Mouse (Mus musculus): ENCODE measurements around the gene E2f8.

Gene E2f8

GRCm38 (mm10) chr7:48859362-48859761 is 22.0 kb downstream of the E2f8 start:
- in situ Hi-C loops (cut with MboI, MseI) = no loop called here

- in situ Hi-C loops (cut with MboI, MseI) = no loop called here
Observed at GRCm38 (mm10) chr7:48858257-48858656, 23.1 kb downstream of the E2f8 start.

- in situ Hi-C loops (cut with MboI, MseI) = no loop called here
Observed at GRCm38 (mm10) chr7:48855461-48855860, 25.9 kb downstream of the E2f8 start.

GRCm38 (mm10) chr7:48853496-48853895 is 27.9 kb downstream of the E2f8 start:
- in situ Hi-C loops (cut with MboI, MseI) = no loop called here

DNA sequence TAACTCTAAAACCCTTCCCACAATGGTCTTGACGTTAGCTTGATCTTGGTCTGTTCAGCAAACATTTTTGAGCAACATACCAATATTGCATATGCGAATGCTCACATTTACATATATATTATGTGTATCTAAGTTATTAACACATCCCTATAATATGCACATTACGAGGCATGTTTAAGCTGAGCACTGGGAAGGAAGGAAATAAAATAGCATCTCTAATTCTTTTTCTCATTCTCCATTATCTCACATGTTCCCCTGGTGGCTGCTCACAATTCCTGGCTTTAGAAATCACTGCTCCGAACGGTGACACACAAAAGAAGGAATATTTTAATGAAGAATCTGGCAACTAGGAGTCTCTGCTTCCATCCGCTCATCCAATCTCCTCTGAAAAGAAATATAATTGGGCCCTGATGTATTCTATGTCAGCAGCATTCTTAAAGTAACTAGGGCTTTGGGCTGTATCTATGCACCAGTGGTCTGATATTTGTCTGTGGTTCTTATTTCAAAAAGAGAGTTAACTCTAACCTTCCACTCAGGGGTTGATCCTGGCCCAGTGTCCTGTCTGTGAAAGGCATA is 29.8 kb downstream of the E2f8 start:
- in situ Hi-C loops (cut with MboI, MseI) = no loop called here

DNA sequence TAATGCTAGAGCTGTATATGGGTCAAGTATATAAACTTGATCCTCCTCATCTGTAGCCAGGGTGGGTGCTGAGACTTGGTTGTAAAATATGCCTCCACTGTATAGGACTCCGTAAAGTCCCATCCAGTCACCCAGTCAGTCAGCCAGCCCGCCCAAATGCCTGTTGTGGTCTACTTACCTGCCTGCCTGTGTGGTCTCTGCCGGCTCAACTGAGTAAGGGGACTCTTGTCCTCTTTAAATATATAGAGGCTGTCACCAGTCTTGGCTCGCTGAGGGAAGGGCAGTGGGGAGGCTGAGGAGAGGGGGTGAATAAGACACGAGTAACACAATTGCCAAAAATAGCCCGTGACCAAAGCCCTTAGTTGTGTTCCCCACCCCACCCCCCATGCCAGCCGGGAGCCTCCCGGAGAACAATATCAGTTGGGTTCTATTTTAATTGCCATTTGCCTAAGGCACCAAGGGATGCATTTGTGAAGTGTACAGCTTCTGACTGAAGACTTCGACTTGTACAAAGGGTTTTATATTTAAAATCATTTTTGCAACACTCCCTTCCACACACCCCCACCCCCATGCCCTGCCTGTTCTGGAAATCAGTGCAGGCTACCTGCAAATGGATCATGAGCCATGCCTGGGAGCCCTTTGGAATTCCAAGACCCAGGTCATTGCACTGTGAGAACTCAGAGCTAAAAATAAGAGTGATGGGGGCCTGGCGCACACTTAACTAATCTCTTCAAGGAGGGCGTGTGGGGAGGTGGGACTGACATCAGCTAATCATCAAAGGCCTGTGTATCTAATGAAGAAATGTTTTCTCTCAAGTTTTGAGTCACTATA is 33.4 kb downstream of the E2f8 start, which contains the start of gene Csrp3:
Gene Csrp3, minus strand, starts transcription at position 214 of the 831 bp plus-strand sequence.
- in situ Hi-C loops (cut with MboI, MseI) = no loop called here

GRCm38 (mm10) chr7:48846755-48847154 is 34.6 kb downstream of the E2f8 start:
- in situ Hi-C loops (cut with MboI, MseI) = no loop called here

- in situ Hi-C loops (cut with MboI, MseI) = no loop called here
Observed at GRCm38 (mm10) chr7:48845213-48845973, 36.0 kb downstream of the E2f8 start.

DNA sequence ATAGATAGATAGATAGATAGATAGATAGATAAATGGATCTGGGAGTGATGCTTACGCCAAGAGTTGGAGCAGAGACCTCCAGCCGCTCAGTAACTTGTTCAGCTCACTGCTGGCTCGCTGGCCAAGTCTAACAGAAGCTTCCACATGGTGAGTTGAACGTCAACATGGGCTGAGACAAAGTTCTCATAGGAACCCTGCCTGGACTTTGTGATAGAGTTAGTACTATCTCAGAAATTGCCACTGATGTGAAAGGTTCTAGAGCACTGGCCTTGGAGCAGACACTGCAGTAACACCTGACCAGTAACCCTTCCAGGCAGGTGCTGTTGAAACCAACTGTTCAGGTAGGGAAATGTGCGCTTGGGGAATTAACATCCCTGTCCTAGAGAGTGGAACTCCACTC is 37.9 kb downstream of the E2f8 start:
- in situ Hi-C loops (cut with MboI, MseI) = no loop called here

GRCm38 (mm10) chr7:48842353-48842752 is 39.0 kb downstream of the E2f8 start:
- in situ Hi-C loops (cut with MboI, MseI) = no loop called here

DNA sequence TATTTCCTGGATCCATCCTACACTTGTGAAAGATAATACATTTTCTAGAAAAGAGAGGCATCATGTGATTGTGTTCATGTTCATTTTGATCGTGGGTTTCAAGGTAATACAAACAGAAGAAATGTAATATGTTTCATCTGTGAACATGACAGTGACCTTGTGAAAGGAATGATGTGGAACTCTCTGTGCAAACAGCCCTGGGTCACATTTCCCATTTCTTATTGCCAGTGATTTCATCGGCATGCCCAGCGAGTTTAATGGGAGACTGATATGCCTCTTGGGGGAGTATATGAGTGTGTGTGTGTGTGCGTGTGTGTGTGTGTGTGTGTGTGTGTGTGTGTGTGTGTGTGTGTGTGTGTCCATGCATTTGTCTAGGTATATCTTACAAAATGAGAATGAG is 39.9 kb downstream of the E2f8 start:
- in situ Hi-C loops (cut with MboI, MseI) = no loop called here

DNA sequence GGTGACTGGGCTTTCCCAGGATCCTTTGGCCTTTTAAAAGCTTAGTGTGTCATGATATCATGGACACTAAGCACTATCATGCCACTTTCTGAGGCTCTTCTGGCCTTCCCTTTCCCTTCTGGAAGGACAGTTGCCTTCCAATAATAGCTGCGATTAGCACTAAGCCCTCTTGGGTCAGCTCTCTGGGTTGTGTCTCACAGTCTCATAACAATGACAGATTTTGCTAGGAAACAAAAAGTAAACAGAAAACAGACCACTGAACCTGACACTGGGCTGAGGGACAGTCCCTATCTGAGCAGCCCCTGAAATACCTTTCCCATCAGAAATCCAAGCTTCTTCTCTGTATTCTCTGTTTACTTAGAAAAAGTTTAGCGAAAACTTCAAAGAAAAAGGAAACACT is 40.9 kb downstream of the E2f8 start:
- in situ Hi-C loops (cut with MboI, MseI) = no loop called here

GRCm38 (mm10) chr7:48838434-48838833 is 43.0 kb downstream of the E2f8 start:
- in situ Hi-C loops (cut with MboI, MseI) = no loop called here

DNA sequence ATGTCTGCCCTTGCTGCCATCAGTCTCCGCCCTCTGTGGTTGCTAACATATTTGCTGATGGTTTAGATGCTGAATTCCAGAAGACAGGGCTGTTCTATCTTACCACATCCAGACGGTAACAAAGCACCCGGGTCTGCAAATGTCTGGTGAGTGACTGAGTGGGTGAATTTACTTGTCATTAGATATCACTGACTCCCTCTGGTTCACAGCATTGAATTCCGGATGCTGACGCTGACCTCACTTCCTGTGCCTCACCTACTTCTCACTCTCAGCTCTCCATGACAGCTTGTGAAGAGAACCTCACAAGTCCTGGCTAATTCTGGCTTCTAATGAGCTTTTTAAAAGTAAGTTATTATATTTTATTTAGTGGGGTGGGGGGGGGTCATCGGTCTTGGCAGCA is 44.4 kb downstream of the E2f8 start:
- in situ Hi-C loops (cut with MboI, MseI) = no loop called here

- in situ Hi-C loops (cut with MboI, MseI) = no loop called here
Observed at GRCm38 (mm10) chr7:48834989-48835626, 46.3 kb downstream of the E2f8 start.

GRCm38 (mm10) chr7:48834371-48834970 is 46.9 kb downstream of the E2f8 start:
- in situ Hi-C loops (cut with MboI, MseI) = no loop called here

- in situ Hi-C loops (cut with MboI, MseI) = no loop called here
Observed at GRCm38 (mm10) chr7:48832735-48833134, 48.7 kb downstream of the E2f8 start.

DNA sequence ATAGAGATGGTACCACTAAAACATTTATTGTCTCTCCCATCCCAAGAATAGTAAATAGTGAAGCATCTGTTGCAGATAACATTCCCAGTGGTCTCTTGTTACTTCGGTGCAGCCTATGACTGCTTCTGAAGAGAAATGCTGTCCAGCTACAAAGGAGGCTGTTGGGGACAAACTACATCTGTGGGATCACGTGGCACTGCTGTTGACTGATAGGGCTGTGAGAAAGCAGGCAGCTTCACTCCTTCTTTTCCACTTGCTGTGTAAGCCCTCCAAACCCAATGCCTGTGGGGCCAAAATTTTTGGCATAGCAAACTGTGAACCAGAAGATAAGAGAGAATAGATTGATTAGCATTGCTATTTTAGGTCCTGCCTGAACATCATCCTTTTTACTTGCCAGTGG is 51.0 kb downstream of the E2f8 start:
- in situ Hi-C loops (cut with MboI, MseI) = no loop called here

DNA sequence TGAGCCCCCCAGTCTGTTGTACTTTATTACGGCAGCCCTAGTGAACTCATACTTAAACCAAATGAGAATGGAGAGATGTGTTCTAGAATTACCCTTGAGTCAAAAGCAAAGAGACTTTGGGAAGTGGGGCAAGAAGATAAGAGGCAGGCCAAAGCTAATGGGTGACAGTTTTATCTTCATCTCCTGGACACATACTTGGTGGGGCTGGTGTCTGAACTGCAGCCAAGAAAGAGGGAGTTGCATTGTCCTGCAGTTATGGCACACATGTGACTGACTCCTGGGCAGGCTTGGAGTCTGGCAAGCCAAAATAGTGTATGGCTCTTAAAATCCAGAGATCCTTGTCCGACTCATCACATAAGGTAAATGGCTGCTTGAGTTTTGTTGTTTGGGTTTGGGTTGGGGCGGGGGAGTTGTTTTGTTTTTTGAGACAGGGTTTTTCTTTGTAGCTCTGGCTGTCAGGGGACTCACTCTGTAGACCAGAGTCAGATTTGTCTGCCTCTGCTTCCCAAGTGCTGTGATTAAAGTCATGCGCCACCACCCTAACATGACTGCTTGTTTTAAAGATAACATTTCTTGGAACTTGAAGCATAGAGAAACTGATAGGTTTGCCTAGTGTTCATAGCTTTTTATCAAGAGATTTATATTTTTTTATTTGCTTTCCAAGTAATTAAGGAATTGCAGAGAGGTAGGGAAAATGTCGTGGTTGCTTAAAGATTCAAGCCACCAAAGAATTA is 52.1 kb downstream of the E2f8 start:
- in situ Hi-C loops (cut with MboI, MseI) = no loop called here

GRCm38 (mm10) chr7:48825170-48825569 is 56.2 kb downstream of the E2f8 start:
- in situ Hi-C loops (cut with MboI, MseI) = no loop called here

DNA sequence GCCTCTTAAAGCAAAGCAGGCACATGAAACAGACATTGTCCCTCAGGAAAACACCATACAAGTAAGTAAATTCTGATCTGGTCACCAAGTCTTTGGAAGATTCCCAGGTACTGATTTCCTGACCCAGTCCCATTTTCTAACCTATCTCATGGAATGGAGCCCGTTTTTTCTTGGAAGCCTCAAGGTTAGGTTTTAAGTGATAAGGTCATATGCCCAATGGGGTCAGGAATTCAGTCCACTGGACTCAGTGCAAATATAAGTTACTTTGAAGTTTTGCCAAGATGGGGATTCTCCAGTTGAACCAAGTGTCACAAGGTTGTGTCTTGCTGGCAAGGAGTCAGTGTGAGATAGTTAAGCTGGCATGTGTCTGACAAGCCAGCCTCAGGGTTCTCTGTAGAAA is 56.7 kb downstream of the E2f8 start:
- in situ Hi-C loops (cut with MboI, MseI) = no loop called here

Measured in regulatory T cell (primary cell).